Mouse (Mus musculus): Measurements from ENCODE around the gene Telo2. TPM values are rescaled to one million over a fixed set of nuclear protein-coding genes. Genes with fewer than 3 reads are reported as not detected.
A peak's percentile ranks its signal among the peaks of the same experiment; 100 is the strongest.

The Telo2 gene
- polyA plus RNA-seq (2015; fragmentation: Nextera tagmentation; extraction: Ambion mirVana) = 42.2 and 46.3 TPM in 2 replicates

DNA sequence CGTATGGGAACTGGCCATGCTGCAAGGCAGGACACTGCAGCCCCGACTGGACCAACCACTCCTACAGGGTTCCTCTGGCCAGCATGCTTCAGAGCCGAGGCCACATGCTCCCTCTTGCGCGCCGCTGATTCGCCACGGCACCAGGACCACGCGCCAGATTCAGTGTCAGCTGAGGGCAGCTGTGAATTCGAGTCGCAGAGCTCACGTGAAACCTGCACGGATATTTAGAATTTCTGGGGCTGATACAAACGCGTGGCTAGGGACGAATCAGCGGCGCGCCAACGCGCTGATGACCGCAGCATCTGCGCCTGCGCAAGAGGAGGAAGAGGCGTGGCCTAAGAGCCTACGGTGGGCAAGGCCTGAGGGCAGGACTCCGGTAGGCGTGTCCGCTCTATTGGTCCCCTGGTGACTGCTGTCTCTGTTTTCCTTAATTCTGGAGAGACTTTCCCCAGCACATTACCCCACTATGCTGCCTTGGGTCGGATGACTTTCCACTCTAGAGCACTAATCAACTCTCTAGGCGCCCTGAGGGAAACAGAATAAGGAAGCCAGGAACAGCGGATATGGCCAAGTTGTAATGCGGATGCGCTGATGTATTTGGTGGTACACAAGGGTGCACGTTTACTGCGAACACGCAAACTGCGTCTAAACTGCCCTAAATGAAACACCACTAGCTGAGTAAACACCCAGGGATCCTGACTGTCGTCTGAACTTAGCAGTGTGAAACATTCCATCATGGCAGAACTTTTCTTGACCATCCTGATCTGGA is at the start of gene Telo2:
TSS of gene Telo2 (minus strand) at position 304 of the 769 bp plus-strand sequence.
- 6% methylated on average over 40 of the region's 40 CpGs for WGBS
- Histone ChIP-seq H3K4me1 (peaks cover 17% of the 10 kb centered on the region), H3K4me3 (peak within 1 kb of the TSS; percentile 65), H3K36me3 (peaks cover 2% of the 10 kb centered on the region; the same call in 1 of the 2 replicates), H3K27ac (peak within 1 kb of the TSS; percentile 92), H3K27me3 (no peaks in the 10 kb centered on the region), H3K9ac (peak within 1 kb of the TSS; percentile 75), H3K4me2 (peak within 1 kb of the TSS; percentile 98), H3K9me3 (no peaks in the 10 kb centered on the region)
- ATAC-seq (ENCODE audit: borderline replicate concordance, extremely low read depth, low FRiP score, low TSS enrichment) = peak; percentile 93

- ATAC-seq (ENCODE audit: borderline replicate concordance, extremely low read depth, low FRiP score, low TSS enrichment) = no peak
Measured at GRCm38 (mm10) chr17:25164770-25165169, 49.0 kb upstream of the Telo2 start.

DNA sequence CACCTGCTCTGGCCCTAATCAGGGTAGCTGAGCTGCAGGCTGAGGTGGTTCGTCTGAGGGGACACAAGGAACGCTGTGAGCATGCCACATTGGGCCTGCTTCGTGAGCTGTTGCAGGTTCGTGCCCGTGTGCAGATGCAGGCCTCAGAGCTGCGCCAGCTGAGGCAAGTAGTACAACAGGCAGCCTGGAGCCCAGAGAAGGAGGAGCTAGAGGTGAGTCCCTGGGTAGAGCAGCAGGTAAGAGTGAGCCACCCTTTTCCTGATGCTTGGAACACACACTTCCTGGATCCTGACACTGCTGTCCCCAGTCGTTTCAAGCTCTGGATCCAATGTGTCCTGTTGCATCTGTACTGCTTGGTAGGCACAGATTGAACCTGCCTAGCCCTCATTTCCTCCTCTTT is 47.6 kb upstream of the Telo2 start:
- H3K4me2 ChIP-seq = no peak overlapping the region
- no peak overlapping the region for H3K4me3 ChIP-seq
- no peak overlapping the region for H3K27ac ChIP-seq
- H3K9me3 ChIP-seq = no peaks in the 10 kb centered on the region
- no peak for ATAC-seq (ENCODE audit: borderline replicate concordance, extremely low read depth, low FRiP score, low TSS enrichment)
- no peaks in the 10 kb centered on the region for H3K4me1 ChIP-seq
- no peak overlapping the region for H3K9ac ChIP-seq
- peaks cover 15% of the 10 kb centered on the region; the same call in 1 of the 2 replicates for H3K36me3 ChIP-seq
- H3K27me3 ChIP-seq = no peaks in the 10 kb centered on the region
- WGBS = 77% methylated on average over 7 of the region's 7 CpGs

More at GRCm38 (mm10) chr17:25164770-25165169, 49.0 kb upstream of the Telo2 start:
- Histone ChIP-seq H3K9ac (no peak overlapping the region), H3K27ac (no peak overlapping the region), H3K4me2 (no peak overlapping the region), H3K4me1 (no peaks in the 10 kb centered on the region), H3K27me3 (no peaks in the 10 kb centered on the region), H3K4me3 (no peak overlapping the region), H3K36me3 (peaks cover 10% of the 10 kb centered on the region; the same call in 1 of the 2 replicates), H3K9me3 (no peaks in the 10 kb centered on the region)
- 85% methylated on average over 3 of the region's 3 CpGs for WGBS

DNA sequence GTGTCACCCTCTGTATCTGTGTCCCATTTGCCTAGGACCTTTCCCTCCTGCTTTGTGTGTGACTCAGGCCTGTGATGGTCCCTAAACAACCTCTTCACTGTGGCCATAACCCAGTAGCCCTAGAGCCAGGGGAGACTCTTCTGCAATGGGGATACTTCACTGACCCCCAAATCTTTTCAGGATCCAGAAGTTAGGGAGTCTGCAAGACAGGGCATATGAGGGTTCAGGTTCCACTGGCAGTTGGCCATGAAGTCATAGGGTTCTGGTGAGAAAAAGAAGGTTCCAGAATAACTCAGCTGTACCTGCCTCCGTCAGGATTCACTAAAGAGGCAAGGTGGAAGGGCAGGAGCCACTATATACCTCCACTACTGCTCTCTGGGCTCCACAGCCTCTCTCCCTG is 46.4 kb upstream of the Telo2 start, which contains the start of gene Ccdc154:
TSS of gene Ccdc154 (plus strand) at position 301 of the 400 bp plus-strand sequence.
- H3K36me3 ChIP-seq = peaks cover 21% of the 10 kb centered on the region; the same call in 1 of the 2 replicates
- H3K9ac ChIP-seq = no peak within 1 kb of the TSS
- H3K4me2 ChIP-seq = no peak within 1 kb of the TSS
- H3K4me3 ChIP-seq = no peak within 1 kb of the TSS
- no peak within 1 kb of the TSS for H3K27ac ChIP-seq
- no peaks in the 10 kb centered on the region for H3K27me3 ChIP-seq
- no peak for ATAC-seq (ENCODE audit: borderline replicate concordance, extremely low read depth, low FRiP score, low TSS enrichment)
- H3K4me1 ChIP-seq = no peaks in the 10 kb centered on the region
- H3K9me3 ChIP-seq = no peaks in the 10 kb centered on the region
- 90% methylated on average over 1 of the region's 1 CpGs for WGBS

DNA sequence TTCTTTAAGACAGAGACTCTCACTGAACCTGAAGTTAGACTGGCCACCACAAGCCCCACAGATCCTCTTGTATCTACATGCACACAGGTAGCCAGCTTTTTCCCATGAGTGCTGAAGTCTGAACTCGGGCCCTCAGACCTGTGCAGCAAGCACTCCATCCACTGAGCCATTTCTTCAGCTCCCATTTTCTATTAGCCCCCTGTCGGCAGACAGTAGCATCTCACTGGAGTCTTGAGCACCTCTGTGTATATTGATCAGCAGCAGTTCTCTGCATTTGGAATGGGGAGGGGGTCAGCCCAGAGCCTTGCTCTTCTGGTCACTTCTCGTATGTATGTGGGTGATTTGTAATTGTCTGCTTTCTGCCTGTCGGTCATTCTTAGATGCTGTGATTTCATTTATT is 24.2 kb upstream of the Telo2 start:
- Histone ChIP-seq H3K27ac (no peak overlapping the region), H3K27me3 (no peaks in the 10 kb centered on the region), H3K4me3 (no peak overlapping the region), H3K9me3 (no peaks in the 10 kb centered on the region), H3K4me2 (no peak overlapping the region), H3K4me1 (0 out of 2 replicates have a peak, but pooled peaks cover 4% of the 10 kb centered on the region), H3K9ac (no peak overlapping the region), H3K36me3 (0 out of 2 replicates have a peak, but pooled peaks cover 3% of the 10 kb centered on the region)
- ATAC-seq (ENCODE audit: borderline replicate concordance, extremely low read depth, low FRiP score, low TSS enrichment) = no peak
- WGBS = 54% methylated on average over 4 of the region's 4 CpGs

GRCm38 (mm10) chr17:25138803-25139202 is 23.0 kb upstream of the Telo2 start:
- H3K4me3 ChIP-seq = no peak overlapping the region
- no peak overlapping the region for H3K4me2 ChIP-seq
- no peak overlapping the region for H3K9ac ChIP-seq
- H3K9me3 ChIP-seq = no peaks in the 10 kb centered on the region
- no peak for ATAC-seq (ENCODE audit: borderline replicate concordance, extremely low read depth, low FRiP score, low TSS enrichment)
- peaks cover 14% of the 10 kb centered on the region for H3K4me1 ChIP-seq
- WGBS = 89% methylated on average over 1 of the region's 1 CpGs
- 0 out of 2 replicates have a peak, but pooled peaks cover 3% of the 10 kb centered on the region for H3K36me3 ChIP-seq
- H3K27me3 ChIP-seq = no peaks in the 10 kb centered on the region
- H3K27ac ChIP-seq = no peak overlapping the region

GRCm38 (mm10) chr17:25135622-25136021 is 19.9 kb upstream of the Telo2 start:
- Histone ChIP-seq H3K9ac (no peak overlapping the region), H3K9me3 (no peaks in the 10 kb centered on the region), H3K36me3 (0 out of 2 replicates have a peak, but pooled peaks cover 3% of the 10 kb centered on the region), H3K27me3 (no peaks in the 10 kb centered on the region), H3K4me1 (peaks cover 14% of the 10 kb centered on the region), H3K4me2 (no peak overlapping the region), H3K27ac (no peak overlapping the region), H3K4me3 (no peak overlapping the region)
- ATAC-seq (ENCODE audit: borderline replicate concordance, extremely low read depth, low FRiP score, low TSS enrichment) = no peak
- 83% methylated on average over 6 of the region's 6 CpGs for WGBS

DNA sequence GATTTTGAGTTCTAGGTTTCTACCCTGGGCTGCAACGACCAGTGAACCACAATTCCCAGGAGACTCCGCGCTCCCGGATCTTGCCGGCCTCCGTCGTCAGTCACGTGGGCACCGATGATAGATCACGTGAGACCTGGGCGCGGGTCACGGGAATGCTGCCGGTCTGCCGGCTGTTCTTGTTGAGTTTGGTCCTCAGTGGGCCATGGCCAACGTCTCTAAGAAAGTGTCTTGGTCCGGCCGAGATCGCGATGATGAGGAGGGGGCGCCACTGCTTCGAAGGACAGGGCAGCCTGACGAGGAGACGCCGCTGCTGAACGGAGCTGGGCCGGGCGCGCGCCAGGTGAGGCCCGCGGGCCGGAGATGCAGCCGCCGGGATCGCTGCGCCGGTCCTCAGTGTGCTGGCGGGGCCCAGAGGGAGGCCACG is 17.5 kb upstream of the Telo2 start, which contains the start of gene Clcn7:
TSS of gene Clcn7 (plus strand) at position 117 of the 424 bp plus-strand sequence.
- H3K9ac ChIP-seq = peak within 1 kb of the TSS; percentile 87
- no peak within 1 kb of the TSS for H3K27ac ChIP-seq
- H3K4me3 ChIP-seq = peak within 1 kb of the TSS; percentile 100

DNA sequence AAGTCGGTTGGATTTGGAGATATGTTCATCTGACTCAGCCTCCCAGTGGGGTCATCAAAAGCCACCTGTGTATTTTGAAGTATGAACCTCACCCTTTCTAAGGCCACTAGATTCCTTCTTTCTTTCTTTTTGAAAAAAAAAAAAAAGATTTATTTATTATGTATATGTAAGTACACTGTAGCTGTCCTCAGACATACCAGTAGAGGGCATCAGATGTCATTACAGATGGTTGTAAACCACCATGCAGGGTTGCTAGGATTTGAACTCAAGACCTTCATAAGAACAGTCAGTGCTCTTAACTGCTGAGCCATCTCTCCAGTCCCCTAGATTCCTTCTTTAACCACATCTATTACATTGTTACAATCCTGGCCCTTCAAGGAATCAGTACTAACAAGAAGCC is 14.3 kb upstream of the Telo2 start:
- 74% methylated on average over 1 of the region's 1 CpGs for WGBS
- no peak overlapping the region for H3K27ac ChIP-seq

More for the DNA sequence above, 17.5 kb upstream of the Telo2 start, which contains the start of gene Clcn7:
- Histone ChIP-seq H3K27me3 (no peaks in the 10 kb centered on the region), H3K36me3 (0 out of 2 replicates have a peak, but pooled peaks cover 3% of the 10 kb centered on the region), H3K4me1 (peaks cover 14% of the 10 kb centered on the region), H3K9me3 (no peaks in the 10 kb centered on the region), H3K4me2 (peak within 1 kb of the TSS; percentile 72)
- under 1% methylated on average over 40 of the region's 40 CpGs for WGBS
- peak; percentile 90 for ATAC-seq (ENCODE audit: borderline replicate concordance, extremely low read depth, low FRiP score, low TSS enrichment)

GRCm38 (mm10) chr17:25127681-25128080 is 11.9 kb upstream of the Telo2 start:
- 54% methylated on average over 9 of the region's 9 CpGs for WGBS

More for the DNA sequence above, 14.3 kb upstream of the Telo2 start:
- no peaks in the 10 kb centered on the region for H3K36me3 ChIP-seq
- H3K4me1 ChIP-seq = peaks cover 10% of the 10 kb centered on the region
- no peak overlapping the region for H3K9ac ChIP-seq
- no peak overlapping the region for H3K4me3 ChIP-seq
- no peaks in the 10 kb centered on the region for H3K27me3 ChIP-seq
- H3K4me2 ChIP-seq = no peak overlapping the region
- ATAC-seq (ENCODE audit: borderline replicate concordance, extremely low read depth, low FRiP score, low TSS enrichment) = no peak
- H3K9me3 ChIP-seq = no peaks in the 10 kb centered on the region

GRCm38 (mm10) chr17:25127079-25127478 is 11.3 kb upstream of the Telo2 start:
- no peaks in the 10 kb centered on the region for H3K4me1 ChIP-seq
- no peak overlapping the region for H3K4me3 ChIP-seq
- no peaks in the 10 kb centered on the region for H3K36me3 ChIP-seq
- H3K27me3 ChIP-seq = no peaks in the 10 kb centered on the region
- no peak overlapping the region for H3K4me2 ChIP-seq
- no peak for ATAC-seq (ENCODE audit: borderline replicate concordance, extremely low read depth, low FRiP score, low TSS enrichment)
- 31% methylated on average over 8 of the region's 8 CpGs for WGBS
- H3K9me3 ChIP-seq = no peaks in the 10 kb centered on the region
- no peak overlapping the region for H3K9ac ChIP-seq
- no peak overlapping the region for H3K27ac ChIP-seq

More at GRCm38 (mm10) chr17:25127681-25128080, 11.9 kb upstream of the Telo2 start:
- no peak overlapping the region for H3K4me2 ChIP-seq
- no peaks in the 10 kb centered on the region for H3K27me3 ChIP-seq
- no peak overlapping the region for H3K27ac ChIP-seq
- H3K9me3 ChIP-seq = no peaks in the 10 kb centered on the region
- no peak overlapping the region for H3K4me3 ChIP-seq
- H3K4me1 ChIP-seq = no peaks in the 10 kb centered on the region
- ATAC-seq (ENCODE audit: borderline replicate concordance, extremely low read depth, low FRiP score, low TSS enrichment) = no peak
- H3K36me3 ChIP-seq = no peaks in the 10 kb centered on the region
- no peak overlapping the region for H3K9ac ChIP-seq

All from lung, embryonic 15.5 days (tissue).